Mouse (Mus musculus) lung, embryonic 15.5 days (tissue): Measurements from ENCODE around the gene Aurkaip1. TPM values are rescaled to one million over a fixed set of nuclear protein-coding genes. Genes with fewer than 3 reads are reported as not detected.

Experiments
- ATAC-seq: fragments of 200-750 bp; cut with Nextera tagmentation; 2 replicates; pipeline ENCODE4 v1.8.0; 2017; ENCODE audit warnings: moderate number of reproducible peaks, borderline replicate concordance; ENCODE audit not compliant: low FRiP score, low TSS enrichment; ENCODE audit errors: extremely low read depth
- H3K27ac ChIP-seq: fragments of 300-500 bp; sonication (generic); 2 replicates; pipeline ENCODE4 v1.5.1; 2015; ENCODE audit warnings: moderate library complexity, mild to moderate bottlenecking, inconsistent platforms
- H3K27me3 ChIP-seq: fragments of 300-500 bp; sonication (generic); 2 replicates; pipeline ENCODE4 v1.6.1; 2015; ENCODE audit warnings: inconsistent platforms
- H3K36me3 ChIP-seq: fragments of 300-500 bp; sonication (generic); 2 replicates; pipeline ENCODE4 v1.6.1; 2015; ENCODE audit warnings: inconsistent platforms
- H3K4me1 ChIP-seq: fragments of 300-500 bp; sonication (generic); 2 replicates; pipeline ENCODE4 v1.6.1; 2015; ENCODE audit warnings: inconsistent platforms
- H3K4me2 ChIP-seq: fragments of 300-500 bp; sonication (generic); 2 replicates; pipeline ENCODE4 v1.6.1; 2015; ENCODE audit warnings: inconsistent platforms, mild to moderate bottlenecking, moderate library complexity
- H3K4me3 ChIP-seq: fragments of 300-500 bp; sonication (generic); 2 replicates; pipeline ENCODE4 v1.5.1; 2015; ENCODE audit warnings: mild to moderate bottlenecking, inconsistent platforms
- H3K9ac ChIP-seq: fragments of 300-500 bp; sonication (generic); 2 replicates; pipeline ENCODE4 v1.6.1; 2015; ENCODE audit warnings: inconsistent platforms
- H3K9me3 ChIP-seq: fragments of 300-500 bp; sonication (generic); 2 replicates; pipeline ENCODE4 v1.6.1; 2016; ENCODE audit warnings: inconsistent platforms
- WGBS: fragments of 180-500 bp; shearing (Covaris S2); methylation state at CpG from one replicate; pipeline ENCODE4 v1.1.7; 2015; 5-methylcytosine and 5-hydroxymethylcytosine counted together
- polyA plus RNA-seq: library from polyadenylated mRNA; unstranded; fragments of >200 nt; fragmentation: Nextera tagmentation; extraction: Ambion mirVana; gene quantifications from 2 replicates; pipeline ENCODE4 v1.2.1, GENCODE M21; 2015

Gene Aurkaip1
- polyA plus RNA-seq, 1 experiment from 2014 or later, result 143 TPM

DNA sequence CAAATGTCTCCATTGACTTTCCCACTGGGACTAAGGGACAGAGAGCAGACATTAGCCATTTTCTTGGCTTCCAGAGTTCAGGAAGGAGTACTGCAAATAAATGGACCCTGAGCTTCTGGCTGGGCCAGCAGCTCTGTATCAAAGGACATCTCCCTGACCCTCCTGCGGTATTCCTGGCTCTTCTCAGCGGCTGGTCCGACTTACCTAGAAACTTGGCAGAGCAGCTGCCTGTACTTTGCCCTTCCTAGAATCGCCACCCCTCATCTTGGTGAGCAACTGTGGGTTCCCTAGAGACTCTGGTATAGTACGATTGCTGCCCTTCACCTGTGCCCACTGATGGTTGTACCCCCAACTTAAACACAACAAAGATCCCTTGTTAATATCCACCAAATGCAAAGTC lies 12.2 kb downstream of the Aurkaip1 start:
- Histone ChIP-seq H3K9me3 (no peaks in the 10 kb centered on the region), H3K27me3 (no peaks in the 10 kb centered on the region), H3K4me3 (no peak overlapping the region), H3K4me2 (no peak overlapping the region), H3K4me1 (peaks cover 44% of the 10 kb centered on the region), H3K27ac (no peak overlapping the region), H3K9ac (no peak overlapping the region), H3K36me3 (peaks cover 12% of the 10 kb centered on the region)
- WGBS, result 94% methylated on average over 5 of the region's 5 CpGs
- no peak for ATAC-seq

DNA sequence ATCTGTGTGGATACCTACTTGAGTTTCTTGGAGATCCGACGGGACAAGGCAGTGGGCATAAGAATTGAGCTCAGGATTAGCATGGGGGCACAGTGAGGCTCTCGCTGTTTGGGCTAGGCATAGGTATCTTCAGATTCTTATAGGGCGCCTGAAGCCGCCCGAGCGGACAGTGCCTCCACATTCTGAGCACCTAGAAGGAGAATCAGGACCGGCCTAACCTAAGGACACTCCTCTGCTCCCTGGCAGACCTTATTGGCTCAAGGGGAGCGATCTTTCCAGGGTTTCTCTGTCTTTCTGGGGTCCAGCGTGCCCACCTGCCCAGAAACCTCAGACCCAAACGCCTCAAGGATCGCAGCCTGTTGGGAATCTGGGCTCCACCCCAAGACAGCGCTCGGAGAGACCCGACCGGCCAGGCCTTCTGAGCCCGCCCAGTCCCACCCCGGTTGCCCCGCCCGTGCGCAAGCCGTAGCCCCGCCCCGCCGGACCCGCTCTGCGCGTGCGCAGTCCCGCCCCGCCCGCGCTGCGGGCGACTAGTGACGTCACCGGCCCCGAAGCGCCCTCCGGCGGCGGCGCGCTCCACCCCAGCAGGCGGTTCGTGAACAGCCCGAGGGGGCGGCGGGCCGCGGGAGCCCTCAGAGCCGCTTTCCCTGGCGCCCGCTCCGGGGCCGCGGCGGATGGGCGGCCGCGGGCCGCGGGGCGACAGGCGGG lies 16.0 kb downstream of the Aurkaip1 start, which contains the start of gene Dvl1:
Gene Dvl1 (plus strand): TSS at position 532 of the 708 bp plus-strand sequence.
- Histone ChIP-seq H3K4me3 (peak within 1 kb of the TSS; percentile 93), H3K9ac (peak within 1 kb of the TSS; percentile 83), H3K4me1 (peaks cover 32% of the 10 kb centered on the region), H3K4me2 (peak within 1 kb of the TSS; percentile 96), H3K36me3 (peaks cover 12% of the 10 kb centered on the region), H3K9me3 (no peaks in the 10 kb centered on the region), H3K27me3 (no peaks in the 10 kb centered on the region), H3K27ac (peak within 1 kb of the TSS; percentile 75)
- peak; percentile 92 for ATAC-seq
- 2% methylated on average over 34 of the region's 65 CpGs for WGBS

DNA sequence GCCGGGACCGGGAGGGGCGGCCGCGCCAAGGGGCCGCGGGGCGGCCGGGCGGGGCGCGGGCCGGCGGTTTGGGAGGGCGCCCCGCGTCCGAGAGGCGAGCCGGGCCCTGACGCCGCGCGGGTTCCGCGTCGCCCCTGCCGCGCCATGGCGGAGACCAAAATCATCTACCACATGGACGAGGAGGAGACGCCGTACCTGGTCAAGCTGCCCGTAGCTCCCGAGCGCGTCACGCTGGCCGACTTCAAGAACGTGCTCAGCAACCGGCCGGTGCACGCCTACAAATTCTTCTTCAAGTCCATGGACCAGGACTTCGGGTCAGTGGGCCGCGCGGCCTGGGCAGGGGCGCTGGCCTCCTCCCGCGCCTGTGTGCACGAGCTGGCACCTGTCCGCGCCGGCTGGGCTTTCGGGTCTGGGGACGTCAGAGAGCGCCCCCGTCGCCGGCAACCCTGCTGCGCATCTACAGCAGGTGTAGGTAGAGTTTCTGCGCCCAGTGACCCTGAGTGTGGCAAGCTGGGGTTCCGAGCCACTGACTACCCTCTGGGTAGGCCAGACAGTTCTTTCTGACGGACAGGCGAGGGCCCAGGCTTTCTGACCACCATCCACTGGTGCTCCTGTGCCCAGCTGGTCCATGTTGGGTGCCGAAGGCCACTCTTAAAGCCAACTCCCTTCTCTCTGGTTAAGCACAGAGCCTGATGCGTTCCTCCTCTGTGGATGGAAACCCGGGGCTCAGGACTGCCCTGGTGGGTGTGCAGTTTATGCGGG lies 16.7 kb downstream of the Aurkaip1 start:
- Histone ChIP-seq H3K9me3 (no peaks in the 10 kb centered on the region), H3K4me2 (peak overlapping the region; percentile 96), H3K36me3 (peaks cover 6% of the 10 kb centered on the region), H3K9ac (peak overlapping the region; percentile 83), H3K27ac (peak overlapping the region; percentile 75), H3K4me3 (peak overlapping the region; percentile 93), H3K4me1 (peaks cover 32% of the 10 kb centered on the region), H3K27me3 (no peaks in the 10 kb centered on the region)
- peak; percentile 74 for ATAC-seq
- WGBS, result under 1% methylated on average over 62 of the region's 69 CpGs

GRCm38 (mm10) chr4:155848434-155849095 lies 17.5 kb downstream of the Aurkaip1 start:
- Histone ChIP-seq H3K4me2 (peak overlapping the region; percentile 96), H3K36me3 (no peaks in the 10 kb centered on the region), H3K9ac (peak overlapping the region; percentile 83), H3K27me3 (no peaks in the 10 kb centered on the region), H3K4me1 (peaks cover 32% of the 10 kb centered on the region), H3K4me3 (peak overlapping the region; percentile 93), H3K9me3 (no peaks in the 10 kb centered on the region), H3K27ac (no peak overlapping the region)
- 57% methylated on average over 7 of the region's 7 CpGs for WGBS
- ATAC-seq, result no peak

- no peak overlapping the region for H3K4me3 ChIP-seq
- no peak overlapping the region for H3K9ac ChIP-seq
- 67% methylated on average over 2 of the region's 2 CpGs for WGBS
- H3K4me2 ChIP-seq, result no peak overlapping the region
- H3K9me3 ChIP-seq, result no peaks in the 10 kb centered on the region
- ATAC-seq, result no peak
- H3K27ac ChIP-seq, result no peak overlapping the region
- peaks cover 5% of the 10 kb centered on the region; the same call in 1 of the 2 replicates for H3K36me3 ChIP-seq
- no peaks in the 10 kb centered on the region for H3K27me3 ChIP-seq
- peaks cover 32% of the 10 kb centered on the region for H3K4me1 ChIP-seq
Measured at GRCm38 (mm10) chr4:155849391-155849790, 18.3 kb downstream of the Aurkaip1 start.

- no peak overlapping the region for H3K9ac ChIP-seq
- WGBS, result 92% methylated on average over 3 of the region's 3 CpGs
- no peak for ATAC-seq
Measured at GRCm38 (mm10) chr4:155849792-155850451, 18.9 kb downstream of the Aurkaip1 start.

DNA sequence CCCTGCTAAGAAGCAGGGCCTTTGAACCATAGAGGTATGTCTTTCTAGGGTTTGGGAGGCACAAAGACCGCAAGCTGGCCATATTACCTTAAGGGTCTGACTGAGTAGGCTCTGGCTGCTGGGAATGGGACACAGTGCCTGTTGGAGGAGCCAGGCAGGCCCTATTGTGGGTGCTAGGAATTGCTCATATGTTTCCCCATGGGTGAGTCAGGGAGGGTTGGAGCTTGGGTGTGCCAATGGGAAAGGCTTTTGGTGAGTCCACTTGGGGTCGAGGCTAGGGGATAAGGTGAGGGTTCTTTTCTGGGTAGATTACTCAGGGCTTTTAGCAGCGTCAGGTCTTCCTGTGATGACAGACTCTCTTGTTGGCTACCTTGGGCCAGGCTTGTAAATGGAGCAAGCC lies 20.3 kb downstream of the Aurkaip1 start:
- Histone ChIP-seq H3K9me3 (no peaks in the 10 kb centered on the region), H3K4me2 (no peak overlapping the region), H3K4me3 (no peak overlapping the region), H3K36me3 (peaks cover 24% of the 10 kb centered on the region), H3K27ac (no peak overlapping the region), H3K27me3 (no peaks in the 10 kb centered on the region), H3K4me1 (peaks cover 30% of the 10 kb centered on the region), H3K9ac (no peak overlapping the region)
- no peak for ATAC-seq
- WGBS, result 94% methylated on average over 3 of the region's 3 CpGs

More at GRCm38 (mm10) chr4:155849792-155850451, 18.9 kb downstream of the Aurkaip1 start:
- H3K4me1 ChIP-seq, result peaks cover 32% of the 10 kb centered on the region
- no peaks in the 10 kb centered on the region for H3K9me3 ChIP-seq
- no peak overlapping the region for H3K27ac ChIP-seq
- no peak overlapping the region for H3K4me3 ChIP-seq
- peaks cover 10% of the 10 kb centered on the region; the same call in 1 of the 2 replicates for H3K36me3 ChIP-seq
- no peak overlapping the region for H3K4me2 ChIP-seq
- no peaks in the 10 kb centered on the region for H3K27me3 ChIP-seq

DNA sequence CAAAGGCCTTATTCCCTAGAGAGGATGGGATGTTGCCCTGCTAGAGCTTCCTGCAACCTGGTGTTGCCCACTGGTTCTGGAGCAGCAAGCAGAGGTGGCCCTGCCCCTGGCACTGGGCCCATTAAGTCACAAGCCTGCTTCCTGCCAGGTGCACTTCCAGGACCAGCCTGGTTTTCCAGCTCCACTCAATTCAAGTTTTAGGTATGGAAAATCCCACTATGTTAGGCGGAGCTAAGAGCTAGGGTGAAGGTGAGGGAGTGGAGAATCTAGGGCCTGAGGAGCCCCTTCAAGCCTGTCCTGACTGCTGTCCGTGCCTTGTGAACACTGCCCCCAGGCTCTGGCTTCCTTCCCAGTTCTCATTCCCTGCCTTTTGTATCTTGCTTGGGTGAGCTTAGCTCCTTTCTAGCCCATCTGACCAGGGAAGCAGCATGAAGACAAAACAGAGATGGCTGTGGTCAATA lies 20.9 kb downstream of the Aurkaip1 start:
- H3K27ac ChIP-seq, result no peak overlapping the region
- no peaks in the 10 kb centered on the region for H3K27me3 ChIP-seq
- H3K36me3 ChIP-seq, result peaks cover 28% of the 10 kb centered on the region
- H3K4me2 ChIP-seq, result no peak overlapping the region
- H3K4me1 ChIP-seq, result peaks cover 24% of the 10 kb centered on the region
- 69% methylated on average over 2 of the region's 2 CpGs for WGBS
- H3K9ac ChIP-seq, result no peak overlapping the region
- H3K9me3 ChIP-seq, result no peaks in the 10 kb centered on the region
- no peak for ATAC-seq
- H3K4me3 ChIP-seq, result no peak overlapping the region

DNA sequence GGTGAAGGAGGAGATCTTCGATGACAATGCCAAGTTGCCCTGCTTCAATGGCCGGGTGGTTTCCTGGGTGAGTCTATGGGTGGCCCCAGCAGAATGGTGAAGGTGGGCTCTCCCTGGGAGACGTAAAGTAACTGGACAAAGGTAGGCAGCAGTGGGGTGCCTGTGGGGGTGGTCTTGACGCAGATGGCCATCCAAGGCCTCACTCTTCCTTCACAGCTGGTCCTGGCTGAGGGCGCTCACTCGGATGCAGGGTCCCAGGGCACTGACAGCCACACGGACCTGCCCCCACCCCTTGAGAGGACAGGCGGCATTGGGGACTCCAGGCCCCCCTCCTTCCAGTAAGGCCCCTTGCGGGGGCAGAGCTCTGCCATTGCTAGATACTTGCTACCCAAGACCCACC lies 22.3 kb downstream of the Aurkaip1 start:
- Histone ChIP-seq H3K27ac (no peak overlapping the region), H3K4me1 (peaks cover 18% of the 10 kb centered on the region), H3K9me3 (no peaks in the 10 kb centered on the region), H3K4me2 (no peak overlapping the region), H3K27me3 (no peaks in the 10 kb centered on the region), H3K4me3 (no peak overlapping the region), H3K36me3 (peaks cover 32% of the 10 kb centered on the region), H3K9ac (no peak overlapping the region)
- ATAC-seq, result no peak
- 91% methylated on average over 9 of the region's 9 CpGs for WGBS

DNA sequence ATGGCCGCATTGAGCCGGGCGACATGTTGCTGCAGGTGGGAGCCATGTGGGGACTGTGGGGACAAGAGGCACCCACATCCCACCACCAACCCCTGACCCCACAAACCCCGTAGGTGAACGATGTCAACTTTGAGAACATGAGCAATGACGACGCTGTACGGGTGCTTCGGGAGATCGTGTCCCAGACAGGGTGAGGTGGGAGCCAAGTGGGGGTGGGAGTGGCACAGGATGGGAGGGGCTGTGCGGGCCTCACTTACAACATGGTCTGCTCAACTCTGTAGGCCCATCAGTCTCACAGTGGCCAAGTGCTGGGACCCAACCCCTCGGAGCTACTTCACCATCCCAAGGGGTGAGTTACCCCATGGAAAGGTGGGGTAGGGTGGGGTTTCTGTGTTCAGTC lies 23.9 kb downstream of the Aurkaip1 start:
- ATAC-seq, result no peak
- Histone ChIP-seq H3K27me3 (no peaks in the 10 kb centered on the region), H3K4me1 (0 out of 2 replicates have a peak, but pooled peaks cover 4% of the 10 kb centered on the region), H3K4me3 (no peak overlapping the region), H3K4me2 (no peak overlapping the region), H3K9ac (no peak overlapping the region), H3K9me3 (no peaks in the 10 kb centered on the region), H3K27ac (no peak overlapping the region), H3K36me3 (peaks cover 38% of the 10 kb centered on the region)
- WGBS, result 94% methylated on average over 12 of the region's 12 CpGs

DNA sequence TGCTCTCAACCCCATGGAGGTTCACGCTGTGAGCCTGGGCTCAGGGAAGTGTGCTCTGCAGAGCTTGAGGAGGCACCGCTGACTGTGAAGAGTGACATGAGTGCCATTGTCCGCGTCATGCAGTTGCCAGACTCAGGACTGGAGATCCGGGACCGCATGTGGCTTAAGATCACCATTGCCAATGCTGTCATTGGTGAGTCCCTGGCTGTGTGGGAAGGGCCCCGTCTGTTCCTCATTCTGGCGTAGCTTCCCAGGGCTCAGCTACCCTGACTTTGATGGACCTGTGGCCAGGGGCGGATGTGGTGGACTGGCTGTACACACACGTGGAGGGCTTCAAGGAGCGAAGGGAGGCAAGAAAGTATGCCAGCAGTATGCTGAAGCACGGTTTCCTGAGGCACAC lies 25.0 kb downstream of the Aurkaip1 start:
- Histone ChIP-seq H3K27ac (no peak overlapping the region), H3K27me3 (no peaks in the 10 kb centered on the region), H3K4me1 (no peaks in the 10 kb centered on the region), H3K36me3 (peaks cover 40% of the 10 kb centered on the region), H3K4me3 (no peak overlapping the region), H3K9me3 (no peaks in the 10 kb centered on the region), H3K9ac (no peak overlapping the region), H3K4me2 (no peak overlapping the region)
- ATAC-seq, result no peak
- WGBS, result 87% methylated on average over 12 of the region's 12 CpGs
